Mouse (Mus musculus) ES-Bruce4 (cell line): ENCODE data around the gene Paf1. TPM values are rescaled to one million over a fixed set of nuclear protein-coding genes. Genes with fewer than 3 reads are reported as not detected.

Source experiments
- H3K27ac ChIP-seq: 2 replicates; pipeline ENCODE4 v1.5.1; 2012; ENCODE audit warnings: low read length, inconsistent platforms; ENCODE audit not compliant: insufficient read depth
- H3K27me3 ChIP-seq: 2 replicates; pipeline ENCODE4 v1.6.1; 2012; ENCODE audit warnings: mild to moderate bottlenecking, low read length, inconsistent platforms; ENCODE audit not compliant: control insufficient read depth, poor library complexity, insufficient read depth, severe bottlenecking
- H3K36me3 ChIP-seq: 2 replicates; pipeline ENCODE4 v1.6.1; 2012; ENCODE audit warnings: inconsistent platforms, mild to moderate bottlenecking, low read length, moderate library complexity; ENCODE audit not compliant: control insufficient read depth, poor library complexity, insufficient read depth, severe bottlenecking
- H3K4me1 ChIP-seq: one replicate; pipeline ENCODE4 v1.8.1; 2011; ENCODE audit warnings: low read length; ENCODE audit not compliant: control insufficient read depth, insufficient read depth
- H3K4me3 ChIP-seq: 2 replicates; pipeline ENCODE4 v1.5.1; 2011; ENCODE audit warnings: low read depth, mild to moderate bottlenecking, low read length
- H3K9ac ChIP-seq: 2 replicates; pipeline ENCODE4 v1.6.1; 2012; ENCODE audit warnings: low read depth, mild to moderate bottlenecking, inconsistent platforms; ENCODE audit not compliant: poor library complexity, severe bottlenecking
- H3K9me3 ChIP-seq: replicated peaks from 2 replicates; pipeline ENCODE4 v1.6.1; 2012; ENCODE audit warnings: mild to moderate bottlenecking, low read length, inconsistent platforms; ENCODE audit not compliant: control insufficient read depth, poor library complexity, insufficient read depth, severe bottlenecking
- CTCF ChIP-seq: IDR thresholded peaks from one replicate; pipeline ENCODE4 v1.8.1; 2011; ENCODE audit warnings: low read depth, low read length
- EP300 ChIP-seq: IDR thresholded peaks from 2 replicates; pipeline ENCODE4 v1.6.1; 2011; ENCODE audit warnings: low read depth, low read length; ENCODE audit not compliant: insufficient read depth
- POLR2A ChIP-seq: IDR thresholded peaks from one replicate; pipeline ENCODE4 v1.8.1; 2011; ENCODE audit warnings: low read length; ENCODE audit not compliant: insufficient read depth
- polyA plus RNA-seq: library from polyadenylated mRNA; stranded (reverse); fragments of >200 nt; gene quantifications from 2 replicates; pipeline ENCODE4 v1.2.4, GENCODE M21; 2011; ENCODE audit warnings: low read depth; ENCODE audit not compliant: missing spikeins, insufficient read depth, insufficient read length

Paf1 gene
- polyA plus RNA-seq, 1 experiment: 88.7 TPM

- Histone ChIP-seq H3K4me3 (no peak overlapping the region), H3K4me1 (peaks cover 3% of the 10 kb centered on the region), H3K36me3 (no peaks in the 10 kb centered on the region)
These were observed 24.4 kb upstream of the Paf1 start for GRCm38 (mm10) chr7:28368276-28368920.

GRCm38 (mm10) chr7:28370051-28370450 lies 22.7 kb upstream of the Paf1 start:
- no peaks in the 10 kb centered on the region for H3K27me3 ChIP-seq
- no peak overlapping the region for H3K27ac ChIP-seq
- H3K9ac ChIP-seq: no peak overlapping the region
- no peaks in the 10 kb centered on the region for H3K9me3 ChIP-seq
- no peaks in the 10 kb centered on the region for H3K36me3 ChIP-seq
- H3K4me3 ChIP-seq: no peak overlapping the region
- H3K4me1 ChIP-seq: peaks cover 5% of the 10 kb centered on the region
- TF ChIP-seq POLR2A (no peak), EP300 (no peak), CTCF (no peak)

More at GRCm38 (mm10) chr7:28368276-28368920, 24.4 kb upstream of the Paf1 start:
- H3K27ac ChIP-seq: no peak overlapping the region
- H3K9me3 ChIP-seq: no peaks in the 10 kb centered on the region
- TF ChIP-seq POLR2A: no peak
- no peak overlapping the region for H3K9ac ChIP-seq
- no peaks in the 10 kb centered on the region for H3K27me3 ChIP-seq

GRCm38 (mm10) chr7:28370977-28371513 lies 21.7 kb upstream of the Paf1 start:
- no peaks in the 10 kb centered on the region for H3K27me3 ChIP-seq
- H3K27ac ChIP-seq: no peak overlapping the region
- H3K9me3 ChIP-seq: no peaks in the 10 kb centered on the region
- H3K36me3 ChIP-seq: no peaks in the 10 kb centered on the region
- peak overlapping the region; percentile 98 for H3K4me3 ChIP-seq
- peak overlapping the region; percentile 86 for H3K9ac ChIP-seq
- TF ChIP-seq CTCF (no peak), POLR2A (no peak), EP300 (no peak)
- H3K4me1 ChIP-seq: peaks cover 5% of the 10 kb centered on the region

DNA sequence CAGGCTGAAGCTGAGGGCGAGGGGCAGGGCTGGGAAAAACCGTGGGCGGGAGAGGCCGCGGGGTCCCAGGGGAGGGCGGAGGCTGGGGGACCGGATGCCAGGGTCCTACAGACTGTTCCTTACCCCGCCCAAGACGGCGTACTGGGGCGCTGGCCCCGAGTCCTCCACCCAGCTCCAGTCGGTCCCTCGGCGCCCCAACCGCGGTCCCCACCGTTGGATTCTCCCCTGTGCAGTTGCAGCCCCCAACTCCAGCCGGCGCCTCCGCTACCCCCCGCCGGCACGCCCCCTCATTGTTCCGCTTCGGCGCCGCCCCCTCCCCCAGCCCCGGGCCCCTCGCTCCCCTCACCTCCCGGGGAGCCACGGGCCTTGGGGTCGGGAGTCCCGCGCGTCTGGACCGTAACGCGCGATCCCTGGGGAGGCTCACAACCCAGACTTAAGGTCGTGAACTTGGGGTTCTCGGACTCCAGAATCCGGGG lies 21.2 kb upstream of the Paf1 start:
- Histone ChIP-seq H3K9me3 (no peaks in the 10 kb centered on the region), H3K27me3 (no peaks in the 10 kb centered on the region), H3K4me3 (peak overlapping the region; percentile 98), H3K27ac (peak overlapping the region; percentile 48; the same call in 1 of the 2 replicates), H3K9ac (peak overlapping the region; percentile 86), H3K36me3 (no peaks in the 10 kb centered on the region), H3K4me1 (peaks cover 5% of the 10 kb centered on the region)
- TF ChIP-seq EP300: no peak
- TF ChIP-seq CTCF: no peak
- no peak for TF ChIP-seq POLR2A

DNA sequence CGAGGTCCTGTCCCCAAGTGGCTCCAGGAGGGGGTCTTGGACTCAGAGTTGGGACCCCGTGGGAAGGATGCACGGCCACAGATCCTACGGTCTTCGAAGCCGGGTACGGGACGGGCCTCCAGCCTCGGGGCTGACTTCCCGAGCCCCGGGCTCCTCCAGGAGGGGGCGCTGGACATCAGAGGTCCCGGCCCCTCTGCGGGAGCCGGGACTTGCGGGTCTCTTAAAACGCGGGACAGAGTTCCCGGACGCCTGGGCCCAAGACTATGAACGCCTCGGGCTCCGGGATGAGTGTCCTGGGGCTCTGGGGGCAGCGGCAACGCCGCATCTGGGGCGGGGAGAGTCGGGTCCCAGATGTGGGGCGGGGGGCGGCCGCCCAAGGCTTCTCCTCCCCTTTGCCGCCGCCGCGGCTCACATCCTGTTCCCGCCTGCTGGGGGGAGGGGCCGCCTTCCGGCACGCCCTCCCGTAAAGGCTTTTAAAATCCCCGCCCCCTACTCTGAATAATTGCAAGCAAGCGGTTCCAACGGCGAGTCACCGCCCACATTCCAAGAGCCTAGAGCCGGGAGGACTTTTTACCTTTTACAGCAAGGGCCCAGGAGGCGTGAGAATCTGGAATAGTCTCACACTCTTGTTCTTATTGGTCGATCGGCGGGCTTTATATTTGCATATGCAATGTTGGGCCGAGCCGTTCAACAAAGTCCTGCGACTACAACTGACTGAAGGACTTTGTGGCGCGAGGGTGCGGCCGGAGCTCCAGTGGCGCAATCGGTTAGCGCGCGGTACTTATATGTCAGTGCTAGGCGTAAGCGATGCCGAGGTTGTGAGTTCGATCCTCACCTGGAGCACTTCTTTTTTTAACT lies 20.3 kb upstream of the Paf1 start, which contains the start of gene Plekhg2:
Gene Plekhg2, minus strand, starts transcription at position 349 of the 858 bp plus-strand sequence.
- Histone ChIP-seq H3K9ac (peak within 1 kb of the TSS; percentile 86), H3K36me3 (peaks cover 2% of the 10 kb centered on the region), H3K27me3 (no peaks in the 10 kb centered on the region), H3K4me1 (peaks cover 5% of the 10 kb centered on the region), H3K9me3 (no peaks in the 10 kb centered on the region), H3K4me3 (peak within 1 kb of the TSS; percentile 98), H3K27ac (peak within 1 kb of the TSS; percentile 76; the same call in 1 of the 2 replicates)
- TF ChIP-seq CTCF (peak; percentile 19), EP300 (0 out of 2 replicates have a peak, but pooled peaks have one; percentile 38), POLR2A (no peak)
